Mouse (Mus musculus): ENCODE measurements around the gene Iqgap2.

GRCm38 (mm10) chr13:95712054-95712453 is 179.7 kb downstream of the Iqgap2 start:
- TF ChIP-seq CTCF (IDR thresholded peaks at IDR 0.05; ENCODE audit: extremely low read depth, insufficient read depth, low read length) (no peak), POLR2A (IDR thresholded peaks at IDR 0.05; ENCODE audit: extremely low read depth, insufficient read depth, low read length) (no peak)

Data from cortical plate, adult 2 months (tissue).